Mouse (Mus musculus): Measurements from ENCODE around the gene Kiz. TPM values are rescaled to one million over a fixed set of nuclear protein-coding genes. Genes with fewer than 3 reads are reported as not detected.

Kiz gene
- polyA plus RNA-seq, 1 experiment from 2014 or later = 23.1 TPM

DNA sequence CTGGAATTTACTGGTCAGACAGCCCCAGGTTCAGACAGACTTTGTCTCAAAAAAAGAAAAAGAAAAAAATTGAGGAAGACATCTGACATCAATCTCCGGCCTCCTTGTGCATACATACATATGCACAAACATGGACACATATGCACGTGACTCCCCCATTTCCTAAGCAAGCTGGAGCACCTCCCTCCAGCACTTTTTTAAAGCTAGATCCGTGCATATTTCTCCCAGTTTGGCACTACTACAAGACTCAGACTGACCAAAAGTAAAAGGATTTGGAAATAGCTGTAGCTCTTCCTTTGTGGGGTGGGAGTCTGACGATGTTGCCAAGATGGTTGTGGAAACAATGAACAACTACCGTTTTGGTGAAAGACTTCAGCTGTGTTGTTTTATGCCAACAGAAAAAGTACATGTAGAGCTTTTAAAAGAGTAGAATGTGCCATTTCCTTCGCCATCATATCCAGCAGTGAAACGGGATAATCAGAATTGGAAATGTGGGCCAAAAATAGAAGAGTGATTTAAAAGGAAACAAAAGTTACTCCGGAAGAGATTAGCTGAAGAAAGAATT lies 28.7 kb downstream of the Kiz start:
- ATAC-seq = no peak; the same call in 1 of the 2 replicates
- H3K9ac ChIP-seq (ENCODE audit: low read depth, low read length) = no peak overlapping the region
- H3K4me2 ChIP-seq (ENCODE audit: low read length) = no peak overlapping the region
- H3K9me3 ChIP-seq (ENCODE audit: control insufficient read depth, low read length) = no peaks in the 10 kb centered on the region
- H3K27ac ChIP-seq (ENCODE audit: low read depth, low read length) = no peak overlapping the region
- WGBS = 49% methylated on average over 8 of the region's 8 CpGs
- no peaks in the 10 kb centered on the region for H3K27me3 ChIP-seq (replicated peaks; ENCODE audit: control insufficient read depth, insufficient read depth, low read length)
- no peaks in the 10 kb centered on the region for H3K36me3 ChIP-seq (ENCODE audit: control insufficient read depth, insufficient read depth, low read length)
- H3K4me1 ChIP-seq (ENCODE audit: control insufficient read depth, insufficient read depth, low read depth, low read length) = no peaks in the 10 kb centered on the region
- H3K4me3 ChIP-seq (ENCODE audit: low read length) = no peak overlapping the region

- no peak overlapping the region for H3K4me2 ChIP-seq (ENCODE audit: low read length)
- H3K4me3 ChIP-seq (ENCODE audit: low read length) = no peak overlapping the region
- H3K27me3 ChIP-seq (replicated peaks; ENCODE audit: control insufficient read depth, insufficient read depth, low read length) = no peaks in the 10 kb centered on the region
- no peaks in the 10 kb centered on the region for H3K4me1 ChIP-seq (ENCODE audit: control insufficient read depth, insufficient read depth, low read depth, low read length)
- H3K9ac ChIP-seq (ENCODE audit: low read depth, low read length) = no peak overlapping the region
- ATAC-seq = no peak
- no peaks in the 10 kb centered on the region for H3K9me3 ChIP-seq (ENCODE audit: control insufficient read depth, low read length)
- WGBS = 92% methylated on average over 4 of the region's 4 CpGs
- H3K36me3 ChIP-seq (ENCODE audit: control insufficient read depth, insufficient read depth, low read length) = peaks cover 3% of the 10 kb centered on the region; the same call in 1 of the 2 replicates
- no peak overlapping the region for H3K27ac ChIP-seq (ENCODE audit: low read depth, low read length)
Observed at GRCm38 (mm10) chr2:146888786-146889414, 33.2 kb downstream of the Kiz start.

GRCm38 (mm10) chr2:146898977-146899376 lies 43.3 kb downstream of the Kiz start:
- no peak overlapping the region for H3K27ac ChIP-seq (ENCODE audit: low read depth, low read length)
- no peaks in the 10 kb centered on the region for H3K27me3 ChIP-seq (replicated peaks; ENCODE audit: control insufficient read depth, insufficient read depth, low read length)
- no peak overlapping the region for H3K9ac ChIP-seq (ENCODE audit: low read depth, low read length)
- H3K36me3 ChIP-seq (ENCODE audit: control insufficient read depth, insufficient read depth, low read length) = no peaks in the 10 kb centered on the region
- ATAC-seq = no peak
- H3K4me3 ChIP-seq (ENCODE audit: low read length) = no peak overlapping the region
- H3K4me2 ChIP-seq (ENCODE audit: low read length) = no peak overlapping the region
- no peaks in the 10 kb centered on the region for H3K9me3 ChIP-seq (ENCODE audit: control insufficient read depth, low read length)
- H3K4me1 ChIP-seq (ENCODE audit: control insufficient read depth, insufficient read depth, low read depth, low read length) = no peaks in the 10 kb centered on the region

DNA sequence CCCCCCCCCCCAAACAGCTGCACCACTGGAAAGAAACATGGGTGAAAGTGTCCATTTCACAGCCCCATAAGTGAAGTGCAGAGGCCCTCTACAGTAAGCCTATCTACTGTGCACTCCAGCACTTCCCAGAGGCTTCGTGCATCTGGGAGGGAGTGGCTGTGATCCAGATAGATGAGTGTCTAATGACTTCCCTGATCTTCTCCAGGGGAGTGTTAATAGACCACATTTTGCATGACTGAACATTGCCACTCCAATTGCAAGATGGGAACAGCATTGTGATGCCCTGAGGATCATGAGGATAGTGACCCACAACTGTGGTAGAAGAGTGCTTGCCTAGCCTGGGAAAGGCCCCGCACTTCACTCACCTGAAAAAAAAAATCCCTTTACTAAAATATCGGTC lies 60.4 kb downstream of the Kiz start:
- Histone ChIP-seq H3K9ac (ENCODE audit: low read depth, low read length) (no peak overlapping the region), H3K4me1 (ENCODE audit: control insufficient read depth, insufficient read depth, low read depth, low read length) (no peaks in the 10 kb centered on the region), H3K4me2 (ENCODE audit: low read length) (no peak overlapping the region), H3K9me3 (ENCODE audit: control insufficient read depth, low read length) (no peaks in the 10 kb centered on the region), H3K27me3 (replicated peaks; ENCODE audit: control insufficient read depth, insufficient read depth, low read length) (no peaks in the 10 kb centered on the region), H3K4me3 (ENCODE audit: low read length) (no peak overlapping the region), H3K27ac (ENCODE audit: low read depth, low read length) (no peak overlapping the region), H3K36me3 (ENCODE audit: control insufficient read depth, insufficient read depth, low read length) (no peaks in the 10 kb centered on the region)
- WGBS = 86% methylated on average over 3 of the region's 3 CpGs
- ATAC-seq = no peak

DNA sequence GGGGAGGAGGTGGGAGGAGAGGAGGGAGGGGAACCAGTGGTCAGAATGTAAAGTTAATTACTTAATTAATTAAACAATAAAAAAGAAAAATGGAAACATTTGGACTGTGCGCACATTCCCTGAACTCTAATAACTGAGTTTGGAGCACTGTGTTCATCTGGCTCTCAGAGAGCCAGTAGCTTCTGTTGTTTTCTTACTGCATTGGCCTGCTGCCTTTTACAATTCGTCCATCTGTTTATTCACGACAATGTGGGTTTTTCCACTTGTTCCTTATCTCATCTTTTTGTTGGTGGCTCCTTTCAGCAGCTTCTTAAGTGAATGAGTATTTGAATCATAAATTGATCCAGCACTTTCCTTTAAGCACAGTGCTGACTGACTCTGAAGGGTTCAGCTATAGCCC lies 62.1 kb downstream of the Kiz start:
- Histone ChIP-seq H3K4me3 (ENCODE audit: low read length) (no peak overlapping the region), H3K36me3 (ENCODE audit: control insufficient read depth, insufficient read depth, low read length) (no peaks in the 10 kb centered on the region), H3K9me3 (ENCODE audit: control insufficient read depth, low read length) (no peaks in the 10 kb centered on the region), H3K27ac (ENCODE audit: low read depth, low read length) (no peak overlapping the region), H3K27me3 (replicated peaks; ENCODE audit: control insufficient read depth, insufficient read depth, low read length) (no peaks in the 10 kb centered on the region), H3K4me1 (ENCODE audit: control insufficient read depth, insufficient read depth, low read depth, low read length) (no peaks in the 10 kb centered on the region), H3K4me2 (ENCODE audit: low read length) (no peak overlapping the region), H3K9ac (ENCODE audit: low read depth, low read length) (no peak overlapping the region)
- no peak for ATAC-seq
- WGBS = 73% methylated on average over 3 of the region's 3 CpGs

- Histone ChIP-seq H3K27ac (ENCODE audit: low read depth, low read length) (no peak overlapping the region), H3K9ac (ENCODE audit: low read depth, low read length) (no peak overlapping the region), H3K4me3 (ENCODE audit: low read length) (no peak overlapping the region), H3K4me1 (ENCODE audit: control insufficient read depth, insufficient read depth, low read depth, low read length) (no peaks in the 10 kb centered on the region), H3K36me3 (ENCODE audit: control insufficient read depth, insufficient read depth, low read length) (no peaks in the 10 kb centered on the region), H3K9me3 (ENCODE audit: control insufficient read depth, low read length) (no peaks in the 10 kb centered on the region), H3K27me3 (replicated peaks; ENCODE audit: control insufficient read depth, insufficient read depth, low read length) (no peaks in the 10 kb centered on the region), H3K4me2 (ENCODE audit: low read length) (no peak overlapping the region)
- ATAC-seq = no peak
- WGBS = 13% methylated on average over 8 of the region's 8 CpGs
Observed at GRCm38 (mm10) chr2:146920375-146921160, 64.9 kb downstream of the Kiz start.

GRCm38 (mm10) chr2:146925296-146925695 lies 69.6 kb downstream of the Kiz start:
- WGBS = 86% methylated on average over 1 of the region's 1 CpGs
- Histone ChIP-seq H3K9me3 (ENCODE audit: control insufficient read depth, low read length) (no peaks in the 10 kb centered on the region), H3K27me3 (replicated peaks; ENCODE audit: control insufficient read depth, insufficient read depth, low read length) (no peaks in the 10 kb centered on the region), H3K36me3 (ENCODE audit: control insufficient read depth, insufficient read depth, low read length) (no peaks in the 10 kb centered on the region), H3K27ac (ENCODE audit: low read depth, low read length) (no peak overlapping the region), H3K4me3 (ENCODE audit: low read length) (no peak overlapping the region), H3K4me2 (ENCODE audit: low read length) (no peak overlapping the region), H3K9ac (ENCODE audit: low read depth, low read length) (no peak overlapping the region), H3K4me1 (ENCODE audit: control insufficient read depth, insufficient read depth, low read depth, low read length) (no peaks in the 10 kb centered on the region)
- ATAC-seq = no peak

GRCm38 (mm10) chr2:146925846-146926245 lies 70.2 kb downstream of the Kiz start:
- 86% methylated on average over 4 of the region's 4 CpGs for WGBS
- H3K4me3 ChIP-seq (ENCODE audit: low read length) = no peak overlapping the region
- no peak for ATAC-seq
- H3K9me3 ChIP-seq (ENCODE audit: control insufficient read depth, low read length) = no peaks in the 10 kb centered on the region
- H3K9ac ChIP-seq (ENCODE audit: low read depth, low read length) = no peak overlapping the region
- no peaks in the 10 kb centered on the region for H3K36me3 ChIP-seq (ENCODE audit: control insufficient read depth, insufficient read depth, low read length)
- no peak overlapping the region for H3K4me2 ChIP-seq (ENCODE audit: low read length)
- H3K4me1 ChIP-seq (ENCODE audit: control insufficient read depth, insufficient read depth, low read depth, low read length) = no peaks in the 10 kb centered on the region
- no peak overlapping the region for H3K27ac ChIP-seq (ENCODE audit: low read depth, low read length)
- no peaks in the 10 kb centered on the region for H3K27me3 ChIP-seq (replicated peaks; ENCODE audit: control insufficient read depth, insufficient read depth, low read length)

DNA sequence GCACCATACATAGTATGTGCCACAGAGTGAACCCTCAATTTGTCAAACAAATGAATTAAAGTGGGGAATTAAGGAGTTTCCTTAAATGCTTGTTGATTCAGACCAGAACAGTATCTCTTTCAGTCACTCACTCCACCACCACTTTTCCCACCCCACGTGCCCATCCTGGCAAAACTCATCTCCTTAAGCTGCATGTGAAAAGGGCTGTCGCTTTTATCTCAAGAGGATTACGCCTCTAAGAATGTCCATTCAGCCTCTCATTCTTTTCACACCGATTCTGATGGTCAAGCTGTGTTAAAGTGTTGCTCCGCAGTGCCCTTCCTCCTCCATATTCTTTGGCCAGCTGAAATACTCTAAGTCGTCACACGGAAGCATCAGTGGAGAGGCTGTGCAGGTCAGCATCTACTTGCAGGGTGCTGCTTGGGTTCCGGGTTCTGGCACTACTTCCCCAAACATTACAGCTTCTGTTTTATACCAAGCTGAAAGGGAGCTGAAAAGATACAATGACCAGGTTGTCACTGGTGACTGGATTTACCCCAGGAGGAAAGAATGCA lies 92.6 kb downstream of the Kiz start:
- Histone ChIP-seq H3K36me3 (ENCODE audit: control insufficient read depth, insufficient read depth, low read length) (no peaks in the 10 kb centered on the region), H3K27me3 (replicated peaks; ENCODE audit: control insufficient read depth, insufficient read depth, low read length) (peaks cover 6% of the 10 kb centered on the region; the same call in 1 of the 2 replicates), H3K27ac (ENCODE audit: low read depth, low read length) (no peak overlapping the region), H3K9ac (ENCODE audit: low read depth, low read length) (no peak overlapping the region), H3K9me3 (ENCODE audit: control insufficient read depth, low read length) (no peaks in the 10 kb centered on the region), H3K4me2 (ENCODE audit: low read length) (no peak overlapping the region), H3K4me1 (ENCODE audit: control insufficient read depth, insufficient read depth, low read depth, low read length) (no peaks in the 10 kb centered on the region), H3K4me3 (ENCODE audit: low read length) (no peak overlapping the region)
- ATAC-seq = no peak
- 32% methylated on average over 8 of the region's 8 CpGs for WGBS

Measured in hindbrain, embryonic 16.5 days (tissue).